Mouse (Mus musculus) MEL (cell line): ENCODE data around the gene Rnpepl1. TPM values are rescaled to one million over a fixed set of nuclear protein-coding genes. Genes with fewer than 3 reads are reported as not detected.

Source experiments
- DNase-seq: peaks from one replicate; pipeline ENCODE4 v3.0.0; 2011; ENCODE audit warnings: low read depth, low spot score
- H3K27ac ChIP-seq: 2 replicates; pipeline ENCODE4 v1.5.1; 2012; ENCODE audit warnings: low read depth, mild to moderate bottlenecking, control low read depth, low read length, moderate library complexity; ENCODE audit not compliant: control insufficient read depth
- H3K27me3 ChIP-seq, 2 experiments: fragments of 150-350 bp in 1 of 2; sonication (generic) in 1 of 2; 2 replicates each; pipeline ENCODE4 v1.6.1; 2012; ENCODE audit warnings: low read length in 2 of 2, mild to moderate bottlenecking in 2 of 2, improper control_type of control experiment in 1 of 2, moderate library complexity in 1 of 2; ENCODE audit not compliant: insufficient read depth in 2 of 2, control insufficient read depth in 1 of 2
- H3K36me3 ChIP-seq, 2 experiments: 2 replicates each; pipeline ENCODE4 v1.6.1; 2012 to 2014; ENCODE audit warnings: low read length in 2 of 2, improper control_type of control experiment in 1 of 2, inconsistent platforms in 1 of 2, mild to moderate bottlenecking in 1 of 2; ENCODE audit not compliant: insufficient read depth in 2 of 2, control insufficient read depth in 1 of 2
- H3K4me1 ChIP-seq, 2 experiments: fragments of 150-350 bp in 1 of 2; sonication (generic) in 1 of 2; 2 replicates each; pipeline ENCODE4 v1.6.1; 2012; ENCODE audit warnings: low read length in 2 of 2, improper control_type of control experiment in 1 of 2, mild to moderate bottlenecking in 1 of 2; ENCODE audit not compliant: insufficient read depth in 2 of 2, control insufficient read depth in 1 of 2
- H3K4me3 ChIP-seq, 2 experiments: fragments of 150-350 bp in 1 of 2; sonication (generic) in 1 of 2; 2 replicates each; pipeline ENCODE4 v1.5.1; 2012; ENCODE audit warnings: low read depth in 2 of 2, low read length in 2 of 2, mild to moderate bottlenecking in 2 of 2, moderate library complexity in 2 of 2, control low read depth in 1 of 2, improper control_type of control experiment in 1 of 2; ENCODE audit not compliant: control insufficient read depth in 1 of 2, insufficient read depth in 1 of 2
- H3K79me2 ChIP-seq: 2 replicates; pipeline ENCODE4 v1.6.1; 2012; ENCODE audit warnings: mild to moderate bottlenecking, low read length, moderate library complexity; ENCODE audit not compliant: control insufficient read depth, poor library complexity, insufficient read depth
- H3K9ac ChIP-seq: 2 replicates; pipeline ENCODE4 v1.6.1; 2012; ENCODE audit warnings: low read depth, mild to moderate bottlenecking, control low read depth, low read length, moderate library complexity; ENCODE audit not compliant: control insufficient read depth, poor library complexity, severe bottlenecking
- H3K9me3 ChIP-seq: fragments of 150-350 bp; sonication (generic); replicated peaks from 2 replicates; pipeline ENCODE4 v1.6.1; 2012; ENCODE audit warnings: mild to moderate bottlenecking, low read length, improper control_type of control experiment, moderate library complexity; ENCODE audit not compliant: insufficient read depth
- BHLHE40 ChIP-seq: IDR thresholded peaks from 2 replicates; pipeline ENCODE4 v1.6.1; 2012; ENCODE audit warnings: low read depth, mild to moderate bottlenecking, inconsistent platforms, low read length, improper control_type of control experiment, borderline replicate concordance
- CHD1 ChIP-seq: IDR thresholded peaks from 2 replicates; pipeline ENCODE4 v1.6.1; 2012; ENCODE audit warnings: low read depth, mild to moderate bottlenecking, inconsistent platforms, low read length, improper control_type of control experiment
- CHD2 ChIP-seq: IDR thresholded peaks from 2 replicates; pipeline ENCODE4 v1.6.1; 2011; ENCODE audit warnings: low read length, improper control_type of control experiment
- CTCF ChIP-seq, 3 experiments: IDR thresholded peaks in 2 of 3; conservative IDR thresholded peaks in 1 of 3; 2 replicates each; pipeline ENCODE4 v1.5.1; 2011 to 2012; ENCODE audit warnings: low read length in 3 of 3, low read depth in 2 of 3, mild to moderate bottlenecking in 2 of 3, improper control_type of control experiment in 1 of 3, inconsistent platforms in 1 of 3, mixed read lengths in 1 of 3, moderate library complexity in 1 of 3; ENCODE audit not compliant: control insufficient read depth in 1 of 3, insufficient read depth in 1 of 3, poor library complexity in 1 of 3, severe bottlenecking in 1 of 3
- E2F4 ChIP-seq: IDR thresholded peaks from 2 replicates; pipeline ENCODE4 v1.6.1; 2011; ENCODE audit warnings: low read depth, low read length, improper control_type of control experiment, borderline replicate concordance
- ELF1 ChIP-seq: IDR thresholded peaks from 2 replicates; pipeline ENCODE4 v1.6.1; 2014; ENCODE audit warnings: low read depth, mild to moderate bottlenecking, inconsistent platforms, low read length, improper control_type of control experiment, moderate library complexity
- ETS1 ChIP-seq: IDR thresholded peaks from 2 replicates; pipeline ENCODE4 v1.6.1; 2012; ENCODE audit warnings: low read depth, mild to moderate bottlenecking, inconsistent platforms, low read length, improper control_type of control experiment, moderate library complexity
- GATA1 ChIP-seq: IDR thresholded peaks from 2 replicates; pipeline ENCODE4 v1.6.1; 2011; ENCODE audit warnings: low read depth, low read length, improper control_type of control experiment
- JUND ChIP-seq: IDR thresholded peaks from 2 replicates; pipeline ENCODE4 v1.6.1; 2011; ENCODE audit warnings: low read depth, mild to moderate bottlenecking, improper control_type of control experiment, low read length
- KAT2A ChIP-seq: conservative IDR thresholded peaks from 2 replicates; pipeline ENCODE4 v1.6.1; 2012; ENCODE audit warnings: low read depth, low read length, improper control_type of control experiment, inconsistent platforms
- MAFK ChIP-seq: IDR thresholded peaks from 2 replicates; pipeline ENCODE4 v1.6.1; 2011; ENCODE audit warnings: low read depth, mild to moderate bottlenecking, low read length, improper control_type of control experiment, borderline replicate concordance
- MAZ ChIP-seq: IDR thresholded peaks from 2 replicates; pipeline ENCODE4 v1.6.1; 2012; ENCODE audit warnings: low read depth, mild to moderate bottlenecking, inconsistent platforms, low read length, improper control_type of control experiment
- MEF2A ChIP-seq: IDR thresholded peaks from 2 replicates; pipeline ENCODE4 v1.6.1; 2014; ENCODE audit warnings: low read depth, mild to moderate bottlenecking, inconsistent platforms, low read length, improper control_type of control experiment; ENCODE audit not compliant: poor library complexity, insufficient replicate concordance, severe bottlenecking; ENCODE audit errors: extremely low read depth
- MXI1 ChIP-seq: IDR thresholded peaks from 2 replicates; pipeline ENCODE4 v1.6.1; 2011; ENCODE audit warnings: mild to moderate bottlenecking, low read depth, low read length, improper control_type of control experiment
- MYC ChIP-seq: IDR thresholded peaks from 2 replicates; pipeline ENCODE4 v1.6.1; 2011; ENCODE audit warnings: low read depth, mild to moderate bottlenecking, low read length, improper control_type of control experiment, moderate library complexity
- NELFE ChIP-seq: IDR thresholded peaks from 2 replicates; pipeline ENCODE4 v1.6.1; 2011; ENCODE audit warnings: low read depth, low read length, improper control_type of control experiment
- NRF1 ChIP-seq: IDR thresholded peaks from 2 replicates; pipeline ENCODE4 v1.6.1; 2014; ENCODE audit warnings: low read depth, mild to moderate bottlenecking, inconsistent platforms, low read length, improper control_type of control experiment, moderate library complexity; ENCODE audit not compliant: poor library complexity, insufficient read depth, severe bottlenecking
- POLR2A ChIP-seq, 2 experiments: IDR thresholded peaks; 2 replicates each; pipeline ENCODE4 v1.6.1; 2011 to 2012; ENCODE audit warnings: low read length in 2 of 2, mild to moderate bottlenecking in 2 of 2, control low read depth in 1 of 2, improper control_type of control experiment in 1 of 2, low read depth in 1 of 2, moderate library complexity in 1 of 2; ENCODE audit not compliant: control insufficient read depth in 1 of 2, insufficient read depth in 1 of 2, poor library complexity in 1 of 2
- POLR2AphosphoS2 ChIP-seq: IDR thresholded peaks from 2 replicates; pipeline ENCODE4 v1.6.1; 2011; ENCODE audit warnings: low read length, improper control_type of control experiment
- RAD21 ChIP-seq: IDR thresholded peaks from 2 replicates; pipeline ENCODE4 v1.6.1; 2011; ENCODE audit warnings: mild to moderate bottlenecking, low read depth, low read length, improper control_type of control experiment
- RCOR1 ChIP-seq: IDR thresholded peaks from 2 replicates; pipeline ENCODE4 v1.6.1; 2012; ENCODE audit warnings: low read depth, mild to moderate bottlenecking, inconsistent platforms, low read length, improper control_type of control experiment
- SIN3A ChIP-seq: IDR thresholded peaks from 2 replicates; pipeline ENCODE4 v1.6.1; 2012; ENCODE audit warnings: low read length, improper control_type of control experiment, inconsistent platforms
- SMC3 ChIP-seq: IDR thresholded peaks from 2 replicates; pipeline ENCODE4 v1.6.1; 2011; ENCODE audit warnings: low read depth, low read length, improper control_type of control experiment
- TAL1 ChIP-seq: IDR thresholded peaks from 2 replicates; pipeline ENCODE4 v1.6.1; 2012; ENCODE audit warnings: mild to moderate bottlenecking, inconsistent platforms, low read length, moderate library complexity, mixed read lengths
- TCF12 ChIP-seq: IDR thresholded peaks from 2 replicates; pipeline ENCODE4 v1.6.1; 2014; ENCODE audit warnings: low read depth, mild to moderate bottlenecking, inconsistent platforms, low read length, improper control_type of control experiment, moderate library complexity
- USF2 ChIP-seq, 2 experiments: IDR thresholded peaks; 2 replicates each; pipeline ENCODE4 v1.6.1; 2011 to 2012; ENCODE audit warnings: improper control_type of control experiment in 2 of 2, low read length in 2 of 2, borderline replicate concordance in 1 of 2, inconsistent platforms in 1 of 2, low read depth in 1 of 2, mild to moderate bottlenecking in 1 of 2; ENCODE audit not compliant: insufficient read depth in 1 of 2
- ZC3H11A ChIP-seq: IDR thresholded peaks from 2 replicates; pipeline ENCODE4 v1.6.1; 2012; ENCODE audit warnings: low read depth, mild to moderate bottlenecking, inconsistent platforms, low read length, improper control_type of control experiment
- ZKSCAN1 ChIP-seq: IDR thresholded peaks from 2 replicates; pipeline ENCODE4 v1.6.1; 2012; ENCODE audit warnings: low read depth, mild to moderate bottlenecking, inconsistent platforms, low read length, improper control_type of control experiment, moderate library complexity
- ZMIZ1 ChIP-seq: IDR thresholded peaks from 2 replicates; pipeline ENCODE4 v1.6.1; 2012; ENCODE audit warnings: low read depth, mild to moderate bottlenecking, inconsistent platforms, low read length, improper control_type of control experiment, moderate library complexity
- ZNF384 ChIP-seq: IDR thresholded peaks from 2 replicates; pipeline ENCODE4 v1.6.1; 2012; ENCODE audit warnings: low read depth, mild to moderate bottlenecking, inconsistent platforms, low read length, improper control_type of control experiment
- polyA plus RNA-seq, 2 experiments: library from polyadenylated mRNA; stranded (reverse) in 1 of 2; unstranded in 1 of 2; fragments of >175 nt in 1 of 2; fragments of >200 nt in 1 of 2; gene quantifications; 2 replicates each; pipeline versions ENCODE4 v1.2.1 to v1.2.4; 2012; ENCODE audit warnings: low replicate concordance in 2 of 2, low read depth in 1 of 2; ENCODE audit not compliant: insufficient read length in 2 of 2, insufficient read depth in 1 of 2, missing spikeins in 1 of 2
- total RNA-seq: library from RNA; depleted of rRNA; stranded (reverse); fragments of 300-350 nt; gene quantifications from 2 replicates; pipeline ENCODE4 v1.2.3, GENCODE M21; 2012

Gene Rnpepl1
- total and polyA plus RNA-seq, 3 experiments: 31.1 to 91.0 TPM; not detected in 1

DNA sequence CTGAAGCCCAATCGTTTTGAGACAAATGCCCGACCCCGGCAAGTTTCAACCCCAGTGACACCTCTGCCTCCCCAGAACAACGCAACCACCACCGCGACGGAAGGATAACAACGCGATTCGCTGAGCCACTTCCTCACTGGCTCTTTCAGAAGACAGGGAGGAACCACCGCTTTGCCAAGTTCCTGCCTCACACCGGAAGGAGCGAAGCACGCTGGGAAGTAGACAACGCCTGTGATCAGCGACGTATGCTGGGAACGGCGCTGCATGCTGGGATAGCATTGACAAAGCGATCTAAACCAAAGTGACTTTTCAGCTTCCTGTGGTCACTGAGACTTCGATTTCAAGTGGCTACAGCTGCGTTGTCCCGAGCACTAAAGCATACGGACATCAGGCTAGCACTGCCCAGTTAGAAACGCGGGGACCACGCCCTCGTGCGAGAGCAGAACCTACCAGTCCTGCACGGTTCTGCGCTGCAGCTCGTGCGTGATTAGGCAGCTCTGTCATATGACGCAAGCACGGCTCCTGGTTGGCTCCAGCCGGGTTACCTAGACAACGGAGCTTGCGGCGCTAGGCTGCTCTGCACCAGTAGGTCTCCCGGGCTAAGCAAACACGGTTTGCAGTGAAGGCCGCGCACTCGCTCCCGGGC lies 23.7 kb downstream of the Rnpepl1 start, which contains the start of gene Capn10 (continued):
- TF ChIP-seq MAZ (no peak), ETS1 (peak; percentile 82), CTCF (IDR thresholded peaks at IDR 0.05 in 2 of 3, conservative IDR thresholded peaks at IDR 0.05 in 1 of 3; ENCODE audit: control insufficient read depth in 1 of 3, insufficient read depth in 1 of 3, low read depth in 2 of 3, low read length in 3 of 3, poor library complexity in 1 of 3, severe bottlenecking in 1 of 3) (no peak), ZKSCAN1 (no peak), USF2 (IDR thresholded peaks at IDR 0.05; ENCODE audit: borderline replicate concordance in 1 of 2, insufficient read depth in 1 of 2, low read depth in 1 of 2, low read length in 2 of 2) (peak; percentile 39 to 89; a peak in 3 of 4 replicates), BHLHE40 (peak; percentile 73), MXI1 (peak; percentile 98), TAL1 (no peak), SIN3A (peak; percentile 98), NELFE (peak; percentile 96), SMC3 (no peak), ELF1 (peak; percentile 99), CHD1 (no peak), GATA1 (no peak), ZNF384 (no peak), MAFK (no peak), ZMIZ1 (peak; percentile 82), RAD21 (no peak), RCOR1 (0 out of 2 replicates have a peak, but pooled peaks have one; percentile 7)

GRCm38 (mm10) chr1:92935054-92935962 lies 24.7 kb downstream of the Rnpepl1 start:
- Histone ChIP-seq H3K36me3 (peaks cover 0 to 13% of the 10 kb centered on the region in 2 experiments; a peak in 2 of 4 replicates), H3K27me3 (no peaks in the 10 kb centered on the region), H3K79me2 (peaks cover 12% of the 10 kb centered on the region), H3K4me1 (peaks cover 4 to 22% of the 10 kb centered on the region in 2 experiments), H3K27ac (peak overlapping the region; percentile 29), H3K9me3 (no peaks in the 10 kb centered on the region), H3K4me3 (peak overlapping the region; percentile 70 to 85), H3K9ac (peak overlapping the region; percentile 87)
- peak; percentile 94 for DNase-seq
- TF ChIP-seq KAT2A (0 out of 2 replicates have a peak, but pooled peaks have one; percentile 38), TCF12 (peak; percentile 40), MXI1 (peak; percentile 99), ELF1 (no peak), USF2 (IDR thresholded peaks at IDR 0.05; ENCODE audit: borderline replicate concordance in 1 of 2, insufficient read depth in 1 of 2, low read depth in 1 of 2, low read length in 2 of 2) (no peak), E2F4 (no peak), CHD2 (no peak), POLR2AphosphoS2 (no peak), GATA1 (peak; percentile 87), ZNF384 (peak; percentile 89), NELFE (no peak), MYC (peak; percentile 73; the same call in 1 of the 2 replicates), RAD21 (no peak), ZC3H11A (no peak), NRF1 (no peak), POLR2A (IDR thresholded peaks at IDR 0.05; ENCODE audit: control insufficient read depth in 1 of 2, insufficient read depth in 1 of 2, low read depth in 1 of 2, low read length in 2 of 2, poor library complexity in 1 of 2) (no peak), MAFK (no peak), JUND (no peak), MEF2A (no peak)
